Mouse (Mus musculus) cortical plate, adult 2 months (tissue): ENCODE measurements around the gene Dtd1. TPM values are rescaled to one million over a fixed set of nuclear protein-coding genes. Genes with fewer than 3 reads are reported as not detected.
A peak's percentile ranks its signal among the peaks of the same experiment; 100 is the strongest.
"Not testable (repeated sequence)": the region's sequence is repeated elsewhere in the genome, so short reads cannot be mapped to it uniquely, and the experiment has no call there.

ENCODE experiments used
- H3K27ac ChIP-seq: fragments of 200-500 bp; 2 replicates; pipeline ENCODE4 v1.5.1; 2012; ENCODE audit warnings: low read length, control low read depth, inconsistent platforms; ENCODE audit not compliant: insufficient read depth
- H3K4me1 ChIP-seq: fragments of 200-500 bp; 2 replicates; pipeline ENCODE4 v1.6.1; 2011; ENCODE audit warnings: low read length; ENCODE audit not compliant: control insufficient read depth, insufficient read depth
- H3K4me3 ChIP-seq: fragments of 200-500 bp; 2 replicates; pipeline ENCODE4 v1.5.1; 2011; ENCODE audit warnings: mild to moderate bottlenecking, low read length, control low read depth; ENCODE audit not compliant: insufficient read depth
- CTCF ChIP-seq: fragments of 200-500 bp; IDR thresholded peaks from 2 replicates; pipeline ENCODE4 v1.5.1; 2011; ENCODE audit warnings: mild to moderate bottlenecking, control low read depth, low read length; ENCODE audit not compliant: insufficient read depth; ENCODE audit errors: extremely low read depth
- POLR2A ChIP-seq: fragments of 200-500 bp; IDR thresholded peaks from 2 replicates; pipeline ENCODE4 v1.6.1; 2011; ENCODE audit warnings: mild to moderate bottlenecking, low read length, control low read depth; ENCODE audit not compliant: insufficient read depth; ENCODE audit errors: extremely low read depth
- polyA plus RNA-seq: library from polyadenylated mRNA; depleted of rRNA; stranded (reverse); fragments of >200 nt; gene quantifications from 2 replicates; pipeline ENCODE4 v1.2.3, GENCODE M21; 2012; rRNA removed

Gene Dtd1
- polyA plus RNA-seq: 61.9 and 62.0 TPM in 2 replicates

DNA sequence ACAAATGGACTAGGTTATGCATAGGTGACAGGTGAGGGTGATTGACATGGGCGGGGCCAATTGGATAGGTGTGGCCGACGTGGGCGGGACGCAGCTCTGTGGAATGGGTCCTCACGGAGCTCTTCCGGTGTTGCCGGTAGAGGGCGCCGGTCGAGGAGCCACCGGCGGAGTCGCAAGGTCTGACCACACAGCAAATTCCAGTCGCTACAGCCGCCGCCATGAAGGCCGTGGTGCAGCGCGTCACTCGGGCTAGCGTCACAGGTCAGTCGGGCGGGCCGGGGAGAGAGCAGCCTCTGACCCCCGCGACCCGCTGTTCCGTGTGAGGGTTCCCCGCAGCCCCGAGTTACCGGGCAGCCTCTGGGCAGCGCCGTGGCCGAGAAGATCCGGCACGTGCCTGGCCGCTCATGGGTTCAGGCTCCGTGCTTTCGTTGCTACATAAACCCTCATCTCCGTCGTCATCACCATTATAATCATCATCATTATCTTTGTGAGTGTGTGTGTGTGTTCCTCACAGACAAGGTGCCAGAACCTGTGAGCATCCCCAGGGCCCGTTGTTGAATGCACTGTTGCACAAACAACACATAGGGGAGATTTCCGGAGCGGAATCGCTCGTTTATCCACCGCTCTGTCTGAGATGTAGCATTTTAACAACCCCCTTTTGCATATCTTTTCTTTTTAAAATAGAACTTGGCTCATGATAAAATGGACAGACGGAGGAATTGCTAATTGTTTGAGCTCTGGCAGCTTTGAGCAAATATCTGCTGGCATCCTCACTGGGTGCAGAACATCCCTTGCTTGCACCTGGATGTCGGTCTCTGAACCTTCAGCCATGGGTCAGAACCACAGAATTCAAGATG lies at the start of gene Dtd1:
Dtd1 (plus strand) TSS at position 67 of the 857 bp plus-strand sequence.
- Histone ChIP-seq H3K4me1 (peaks cover 1% of the 10 kb centered on the region; the same call in 1 of the 2 replicates), H3K27ac (peak within 1 kb of the TSS; percentile 92), H3K4me3 (peak within 1 kb of the TSS; percentile 91)
- TF ChIP-seq POLR2A: peak; percentile 80
- peak; percentile 51 for TF ChIP-seq CTCF

DNA sequence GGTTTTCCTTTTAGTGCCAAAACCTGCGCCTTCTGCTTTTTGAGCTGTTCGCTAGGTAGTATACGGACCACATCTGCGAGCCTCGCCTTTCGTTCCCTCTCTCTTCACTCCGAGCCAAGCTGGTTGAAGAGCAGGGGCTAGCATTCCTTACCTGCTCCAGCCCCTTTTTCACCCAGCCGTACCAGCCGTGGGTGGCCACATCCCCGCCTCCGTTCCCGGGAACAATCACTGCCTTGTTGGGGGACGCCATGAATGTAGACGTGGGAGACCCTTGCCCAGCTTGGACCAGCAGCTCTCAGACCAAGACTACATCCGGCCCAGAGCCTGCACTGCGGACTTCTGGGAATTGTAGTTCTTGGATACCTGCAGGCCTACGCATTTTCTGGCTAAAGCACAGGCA lies 49.2 kb upstream of the Dtd1 start, which contains the start of gene Rbbp9:
Rbbp9 (minus strand) TSS at position 341 of the 400 bp plus-strand sequence.
- peak within 1 kb of the TSS; percentile 69 for H3K4me3 ChIP-seq
- H3K27ac ChIP-seq: no peak within 1 kb of the TSS
- TF ChIP-seq CTCF (no peak), POLR2A (peak; percentile 78)
- peaks cover 2% of the 10 kb centered on the region for H3K4me1 ChIP-seq

DNA sequence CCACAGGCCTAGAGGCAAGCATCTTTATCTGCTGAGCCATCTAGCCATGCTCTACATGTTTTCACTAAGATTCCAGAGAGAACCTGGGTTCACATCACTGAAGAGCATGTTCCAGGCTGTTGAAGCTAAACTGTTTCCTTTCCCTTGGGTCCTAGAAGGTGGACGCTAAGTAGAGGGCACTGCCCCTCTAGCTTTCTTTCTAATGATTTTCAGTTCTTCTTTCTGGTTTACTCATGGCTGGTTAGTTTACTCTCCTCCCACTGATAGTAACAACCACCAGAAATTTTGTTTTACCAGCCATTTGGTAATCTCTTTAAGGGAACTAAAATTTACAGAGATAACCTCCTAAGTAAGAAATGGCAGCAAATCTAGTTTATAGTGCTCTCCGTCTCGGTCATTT lies 45.8 kb upstream of the Dtd1 start:
- TF ChIP-seq POLR2A (no peak), CTCF (no peak)
- H3K27ac ChIP-seq: no peak overlapping the region
- peaks cover 2% of the 10 kb centered on the region for H3K4me1 ChIP-seq
- H3K4me3 ChIP-seq: no peak overlapping the region

DNA sequence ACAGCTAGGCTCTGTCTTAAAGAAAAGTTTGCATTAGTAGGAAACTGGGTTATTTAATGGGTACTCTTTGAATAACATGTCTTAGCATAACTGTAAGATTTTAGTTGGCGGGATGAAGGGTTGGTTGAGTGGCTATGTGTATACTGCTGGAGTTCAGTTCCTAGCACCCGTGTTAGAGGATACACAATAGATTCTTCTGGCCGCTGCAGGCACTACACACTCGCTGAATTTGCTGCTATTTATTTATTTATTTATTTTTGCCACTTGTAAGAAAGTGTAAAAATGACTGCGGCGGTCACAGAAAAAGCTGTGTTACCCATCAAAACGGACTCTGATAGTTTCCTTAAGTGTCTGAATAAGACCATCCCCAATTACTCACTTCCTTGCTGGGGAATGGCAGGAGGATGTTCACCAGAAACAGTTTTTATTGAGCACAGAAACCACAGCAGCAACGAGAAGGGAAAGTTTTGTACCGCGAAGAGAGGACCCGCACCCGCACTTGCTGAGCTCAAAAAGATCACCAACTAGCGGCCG lies 44.3 kb upstream of the Dtd1 start:
- peak overlapping the region; percentile 80 for H3K4me3 ChIP-seq

DNA sequence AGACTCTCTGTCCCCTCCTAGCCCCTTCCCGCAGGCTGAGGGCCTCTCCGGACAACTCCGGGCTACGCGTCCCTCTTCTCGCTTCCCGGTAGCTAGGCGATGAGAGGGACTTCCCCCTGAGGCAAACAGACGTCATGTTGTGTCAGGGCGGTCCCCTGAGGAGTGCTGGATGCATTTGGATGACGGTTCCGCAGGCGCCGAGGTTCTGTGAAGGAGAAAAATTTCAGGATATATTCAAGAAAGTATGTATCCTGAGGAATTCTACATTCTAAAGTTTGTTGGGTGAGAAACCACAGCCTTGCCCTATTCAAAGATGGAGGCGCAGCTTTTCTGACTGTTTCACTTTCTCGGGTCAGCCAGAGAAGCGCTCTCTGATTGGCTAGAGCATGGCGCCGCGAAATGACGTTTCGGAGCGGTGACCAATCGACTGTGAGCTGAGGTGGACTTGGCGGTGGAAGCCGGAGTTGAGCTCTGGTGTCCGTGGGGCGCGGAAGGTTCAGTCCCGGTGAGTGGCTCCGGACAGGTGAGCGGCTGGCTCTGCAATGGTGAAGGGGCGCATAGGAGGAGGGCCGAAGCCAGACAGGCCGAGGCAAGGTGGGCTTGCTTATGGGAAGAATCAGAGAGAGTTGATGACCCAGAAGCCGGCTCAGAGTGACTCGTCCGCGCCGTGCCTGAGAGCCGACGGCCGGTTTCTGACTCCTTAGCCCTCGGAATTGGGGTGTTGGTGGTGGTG lies 43.7 kb upstream of the Dtd1 start, which contains the start of gene Sec23b:
Sec23b (plus strand) TSS at position 410 of the 733 bp plus-strand sequence.
- peak within 1 kb of the TSS; percentile 80 for H3K4me3 ChIP-seq
- no peaks in the 10 kb centered on the region for H3K4me1 ChIP-seq
- peak within 1 kb of the TSS; percentile 81 for H3K27ac ChIP-seq
- TF ChIP-seq POLR2A (peak; percentile 67), CTCF (no peak)

More for the DNA sequence above, 44.3 kb upstream of the Dtd1 start:
- H3K27ac ChIP-seq: peak overlapping the region; percentile 81
- H3K4me1 ChIP-seq: no peaks in the 10 kb centered on the region
- TF ChIP-seq CTCF: no peak
- no peak for TF ChIP-seq POLR2A

DNA sequence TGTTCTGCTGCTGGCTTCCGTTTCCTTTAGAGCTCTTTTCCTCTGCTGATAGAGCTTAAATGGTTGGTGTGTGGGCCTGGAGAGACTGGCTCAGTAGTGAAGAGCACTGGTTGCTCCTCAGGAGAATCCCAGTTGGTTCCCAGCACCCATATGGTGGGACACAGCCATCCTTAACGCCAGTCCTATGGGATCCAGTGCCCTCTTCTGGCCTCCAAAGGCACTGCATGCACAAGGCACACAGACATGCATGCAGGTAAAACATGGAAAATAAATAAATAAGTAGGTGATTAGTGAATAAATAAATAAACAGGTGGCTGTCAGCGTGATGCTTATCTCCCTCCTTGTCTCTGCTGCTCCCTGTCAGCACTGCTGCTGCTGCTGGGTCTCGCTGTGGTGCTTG lies 11.0 kb upstream of the Dtd1 start:
- Histone ChIP-seq H3K4me3 (no peak overlapping the region), H3K27ac (no peak overlapping the region), H3K4me1 (no peaks in the 10 kb centered on the region)
- TF ChIP-seq POLR2A (no peak), CTCF (0 out of 2 replicates have a peak, but pooled peaks have one; percentile 13)

DNA sequence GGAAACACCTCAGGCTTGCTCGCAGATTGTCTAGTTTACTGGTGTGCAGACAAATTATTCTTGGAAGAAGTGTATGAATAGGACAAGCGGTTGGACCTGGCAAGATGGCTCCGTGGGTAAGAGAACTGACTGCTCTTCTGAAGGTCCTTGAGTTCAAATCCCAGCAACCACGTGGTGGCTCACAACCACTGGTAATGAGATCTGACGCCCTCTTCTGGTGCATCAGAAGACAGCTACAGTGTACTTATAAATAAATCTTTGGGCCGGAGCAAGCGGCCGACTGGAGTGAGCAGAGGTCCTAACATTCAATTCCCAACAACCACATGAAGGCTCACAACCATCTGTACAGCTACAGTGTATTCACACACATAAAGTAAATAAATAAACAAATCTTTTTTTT lies 6.7 kb upstream of the Dtd1 start:
- H3K4me3 ChIP-seq, H3K27ac ChIP-seq, H3K4me1 ChIP-seq: not testable (repeated sequence)

DNA sequence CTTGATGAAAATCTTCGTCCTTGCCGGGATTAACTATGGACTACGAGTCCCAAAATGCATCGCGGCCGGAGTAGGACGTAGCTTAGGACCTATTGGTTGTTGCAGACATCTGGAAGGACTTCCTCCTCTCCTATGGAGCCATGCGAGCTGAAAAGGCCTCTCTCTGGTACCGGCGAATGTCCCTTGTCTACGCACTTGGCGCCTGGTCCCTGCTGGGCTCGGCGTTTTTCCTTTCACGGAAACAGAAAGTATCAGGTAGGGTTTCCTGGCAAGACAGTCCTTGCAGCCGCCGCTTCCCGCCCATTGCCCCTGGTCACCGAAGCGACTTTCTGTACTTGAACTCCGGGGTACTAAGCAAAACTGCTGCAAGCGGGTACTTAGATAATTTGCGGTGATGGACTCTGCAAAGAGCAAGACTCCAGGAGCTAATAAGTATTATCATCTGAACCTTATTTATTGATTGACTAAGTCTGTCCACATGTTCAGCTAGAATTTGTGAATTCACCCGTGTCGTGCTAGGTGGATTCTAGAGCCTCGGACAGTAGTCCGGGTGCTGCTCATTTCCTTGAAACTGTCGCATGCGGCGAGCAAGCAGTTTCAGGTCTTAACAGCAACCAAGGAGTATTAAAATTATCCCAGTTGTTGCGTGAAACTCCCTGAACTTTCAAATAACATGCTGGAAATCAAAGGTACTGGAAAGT lies 5.6 kb upstream of the Dtd1 start, which contains the start of gene Smim26:
Smim26 (plus strand) TSS at position 104 of the 701 bp plus-strand sequence.
- no peak for TF ChIP-seq CTCF
- TF ChIP-seq POLR2A: peak; percentile 93
- no peaks in the 10 kb centered on the region; the same call in 1 of the 2 replicates for H3K4me1 ChIP-seq
- H3K27ac ChIP-seq: no peak within 1 kb of the TSS
- peak within 1 kb of the TSS; percentile 60 for H3K4me3 ChIP-seq

DNA sequence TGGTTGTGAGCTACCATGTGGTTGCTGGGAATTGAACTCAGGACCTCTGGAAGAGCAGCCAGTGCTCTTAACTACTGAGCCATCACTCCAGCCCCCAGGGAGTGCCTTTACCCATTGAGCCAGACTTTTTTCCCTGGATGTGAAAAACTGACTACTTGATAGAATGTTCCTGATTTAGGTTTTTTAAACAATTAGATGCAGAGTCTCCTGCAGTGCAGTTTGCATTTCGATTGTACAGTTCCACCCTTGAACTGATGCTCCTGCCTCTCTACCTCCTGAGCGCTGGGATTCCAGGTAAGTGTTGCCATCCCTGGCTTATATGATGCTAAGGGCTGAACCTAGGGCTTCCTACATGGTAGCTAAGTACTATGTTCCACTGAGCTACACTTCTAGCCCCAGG lies 1.7 kb upstream of the Dtd1 start:
- no peak for TF ChIP-seq CTCF
- no peak for TF ChIP-seq POLR2A
- H3K4me1 ChIP-seq: peaks cover 1% of the 10 kb centered on the region; the same call in 1 of the 2 replicates
- no peak overlapping the region for H3K4me3 ChIP-seq
- no peak overlapping the region for H3K27ac ChIP-seq
